Mouse (Mus musculus) testis, postnatal 10 days (tissue): ENCODE data around the gene Trmt10c.
A peak's percentile ranks its signal among the peaks of the same experiment; 100 is the strongest.

Experiments used
- DNase-seq: peaks from one replicate; pipeline ENCODE4 v3.0.0; 2021; ENCODE audit warnings: low spot score

Trmt10c gene

DNA sequence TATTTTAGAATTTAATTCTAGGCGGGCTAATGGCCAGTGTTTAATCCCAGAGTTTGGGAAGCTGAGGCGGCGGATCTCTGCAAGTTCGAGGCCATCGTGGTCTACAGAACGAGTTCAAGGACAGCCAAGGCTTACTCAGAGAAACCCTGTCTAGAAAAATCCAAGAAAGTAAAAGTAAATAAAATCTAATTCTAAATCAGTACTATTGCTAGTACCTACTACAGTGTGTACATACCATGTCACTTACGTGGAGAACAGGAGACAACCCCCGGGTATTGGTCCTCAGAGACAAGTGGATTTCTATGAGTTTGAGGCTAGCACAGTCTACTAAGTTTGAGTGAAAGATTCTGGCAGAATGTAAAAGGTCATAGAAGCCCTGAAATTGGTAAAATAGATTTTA, 471 bp upstream of the Trmt10c start:
- no peak for DNase-seq

DNA sequence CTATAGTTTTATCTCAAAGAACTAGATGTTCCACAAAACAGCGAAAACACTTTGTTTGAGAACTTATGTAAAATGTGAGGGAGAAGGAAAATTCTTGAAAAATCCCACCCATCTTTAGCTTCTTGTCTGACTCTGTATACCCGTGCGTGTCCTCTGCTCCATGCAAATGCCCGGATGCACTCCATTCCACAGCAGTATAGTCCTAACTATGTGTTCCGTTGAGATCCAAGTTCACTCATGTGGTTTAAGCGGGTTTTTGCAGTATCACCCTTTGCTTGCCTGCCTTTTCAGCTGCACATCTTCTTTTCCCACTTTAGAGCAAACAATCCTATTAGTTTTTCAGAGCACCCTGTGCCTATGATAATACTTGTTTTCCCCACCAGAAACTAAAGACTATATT, 1.1 kb downstream of the Trmt10c start:
- no peak for DNase-seq

DNA sequence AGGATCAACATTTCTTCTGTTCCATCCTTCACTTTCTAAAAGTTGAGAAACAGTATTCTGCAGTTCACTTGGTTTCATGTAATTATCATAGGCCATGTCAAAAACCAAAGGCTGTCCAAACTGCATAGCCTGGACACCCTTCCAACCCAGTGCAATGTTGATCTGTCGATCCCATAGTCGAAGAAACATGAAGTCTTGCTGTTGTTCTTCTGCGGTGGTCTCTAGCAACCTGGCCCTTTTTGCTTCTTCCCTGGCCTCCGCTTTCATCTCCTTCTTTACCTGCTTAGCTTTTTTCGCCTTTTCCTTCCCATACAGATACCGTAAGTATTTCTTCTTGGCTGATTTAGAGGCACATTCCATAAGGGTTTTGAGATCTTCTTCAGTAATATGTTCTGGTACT, 3.1 kb downstream of the Trmt10c start:
- no peak for DNase-seq

DNA sequence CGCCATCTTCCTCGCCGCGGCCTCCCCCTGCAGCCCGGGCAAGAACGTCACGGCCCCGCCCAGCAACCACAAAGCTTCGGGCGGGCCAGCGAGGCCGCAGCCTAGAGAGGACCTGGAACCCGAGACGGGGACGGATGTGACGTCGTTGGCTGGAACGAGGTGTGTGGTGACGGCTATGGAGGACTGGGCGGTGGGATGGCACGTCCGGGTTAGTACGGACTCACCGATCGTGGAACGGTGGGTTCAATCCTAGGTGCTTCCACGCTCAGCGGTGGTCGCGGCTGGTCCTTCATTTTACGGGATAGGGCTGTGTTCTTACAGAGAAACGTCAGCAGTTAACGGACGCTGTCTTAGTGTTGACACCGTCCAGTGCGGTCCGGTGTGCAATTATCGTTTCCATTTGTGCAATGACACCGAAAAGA, 7.9 kb downstream of the Trmt10c start, which contains the start of gene Pcnp:
Gene Pcnp, minus strand, starts transcription at position 79 of the 422 bp plus-strand sequence.
- peak; percentile 97 for DNase-seq

DNA sequence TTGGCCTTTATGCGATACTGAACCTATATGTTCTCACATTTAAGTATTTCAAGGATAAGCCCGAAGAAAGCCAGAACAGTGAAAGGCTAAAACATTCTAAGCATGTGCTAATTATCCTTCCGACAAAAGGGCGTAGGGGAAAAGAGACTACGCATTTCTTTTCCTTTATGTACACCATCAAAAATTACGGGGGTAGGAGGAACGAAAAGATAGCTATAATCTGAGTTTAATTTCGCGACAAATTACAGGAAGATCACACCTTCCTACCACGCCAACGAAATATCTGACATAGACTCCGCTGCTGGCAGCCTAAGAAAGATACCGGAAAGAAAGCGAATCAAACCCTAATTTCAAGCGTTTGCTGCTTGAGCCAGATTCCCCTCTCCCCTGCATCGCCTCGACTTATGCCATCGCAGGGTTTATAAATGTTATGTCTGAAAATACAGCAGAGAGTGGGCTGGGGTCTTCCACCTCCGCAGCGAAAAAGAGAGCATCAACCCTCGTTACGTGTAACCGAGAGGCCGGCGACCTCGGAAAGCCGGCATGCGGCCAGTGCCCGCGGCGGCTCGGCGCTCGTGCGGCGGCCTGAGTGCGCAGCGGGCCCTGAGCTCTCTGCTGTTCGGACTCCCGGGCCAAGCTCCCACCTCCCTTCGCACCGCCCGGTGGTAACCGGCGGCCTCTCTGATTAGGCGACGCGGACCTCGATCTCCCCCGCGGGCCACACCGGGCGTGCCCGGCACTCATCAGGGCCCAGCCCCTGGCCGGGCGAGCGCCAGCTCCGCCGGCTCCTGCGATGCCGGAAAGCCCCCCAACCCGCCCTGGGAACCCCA, 8.7 kb downstream of the Trmt10c start:
- DNase-seq, result no peak

GRCm38 (mm10) chr16:56027854-56028629, 9.6 kb downstream of the Trmt10c start:
- no peak for DNase-seq

DNA sequence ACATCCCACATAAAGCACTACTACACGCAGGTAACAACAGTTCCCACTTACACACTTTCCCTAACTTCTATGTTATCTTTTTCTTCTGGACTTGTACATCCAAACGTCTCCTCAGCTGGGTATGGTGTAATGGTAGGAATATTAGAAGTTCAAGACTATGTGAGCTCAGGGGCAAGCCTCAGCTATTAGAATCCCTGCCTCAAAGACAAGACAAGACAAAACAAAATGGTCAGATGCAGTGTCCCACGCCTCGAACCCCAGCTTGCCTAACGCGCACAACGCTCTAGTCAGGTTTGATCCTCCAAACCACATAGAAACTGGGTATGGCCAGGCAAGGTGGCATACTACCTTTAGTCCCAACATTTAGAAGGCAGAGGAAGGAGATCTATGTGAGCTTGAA, 18.0 kb downstream of the Trmt10c start:
- DNase-seq, result no peak

GRCm38 (mm10) chr16:56014076-56014475, 23.5 kb downstream of the Trmt10c start:
- DNase-seq, result no peak

- no peak for DNase-seq
Measured at GRCm38 (mm10) chr16:56012789-56013743, 24.6 kb downstream of the Trmt10c start.

DNA sequence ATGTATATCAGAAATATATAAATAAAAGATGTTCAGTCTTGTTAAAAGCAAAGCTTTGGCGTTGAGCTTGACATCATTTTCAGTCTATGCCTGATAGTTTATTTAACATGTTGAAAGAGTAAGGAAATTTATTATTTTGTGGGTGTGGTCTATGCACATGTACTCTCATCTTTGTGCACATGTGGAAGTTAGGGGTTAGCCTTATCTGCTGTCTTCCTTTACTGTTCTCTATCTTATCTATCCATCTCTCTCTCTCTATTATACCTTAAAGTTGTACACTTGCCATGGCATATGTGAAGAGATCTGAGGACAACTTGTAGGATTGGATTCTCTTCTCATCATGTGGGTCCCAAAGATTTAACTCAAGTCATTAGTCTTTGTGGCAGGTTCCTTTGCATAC, 28.8 kb downstream of the Trmt10c start:
- DNase-seq, result no peak

DNA sequence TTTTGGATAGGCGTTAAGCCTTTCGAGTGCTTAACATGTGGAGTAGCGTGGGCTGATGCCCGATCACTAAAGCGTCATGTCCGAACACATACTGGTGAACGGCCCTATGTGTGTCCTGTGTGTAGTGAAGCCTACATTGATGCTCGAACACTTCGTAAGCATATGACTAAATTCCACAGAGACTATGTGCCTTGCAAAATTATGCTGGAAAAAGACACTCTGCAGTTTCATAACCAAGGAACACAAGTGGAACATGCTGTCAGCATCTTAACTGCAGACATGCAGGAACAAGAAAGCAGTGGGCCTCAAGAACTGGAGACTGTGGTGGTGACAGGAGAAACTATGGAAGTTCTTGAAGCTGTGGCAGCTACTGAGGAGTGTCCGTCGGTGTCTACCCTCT, 30.8 kb downstream of the Trmt10c start:
- no peak for DNase-seq

- no peak for DNase-seq
Measured at GRCm38 (mm10) chr16:55994235-55994634, 43.4 kb downstream of the Trmt10c start.

DNA sequence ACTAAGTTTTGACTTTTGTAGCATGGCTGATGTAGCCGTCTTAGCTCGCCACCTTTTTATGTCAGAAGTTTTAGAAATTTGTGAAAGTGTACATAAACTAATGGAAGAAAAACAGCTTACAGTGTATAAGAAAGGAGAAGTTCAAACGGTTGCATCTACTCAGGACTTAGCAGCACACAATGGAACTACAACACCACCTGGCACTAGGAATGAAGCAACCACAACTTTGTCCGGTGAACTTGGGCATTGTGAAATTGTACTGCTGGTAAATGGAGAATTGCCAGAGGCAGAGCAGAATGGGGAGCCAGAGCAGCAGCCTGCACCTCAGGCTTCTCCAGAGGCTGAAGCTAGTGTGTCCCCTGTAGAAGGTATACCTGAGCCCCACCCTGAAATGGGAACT, 47.3 kb downstream of the Trmt10c start:
- no peak for DNase-seq

- no peak for DNase-seq
Measured at GRCm38 (mm10) chr16:55986001-55986400, 51.6 kb downstream of the Trmt10c start.
